Mouse (Mus musculus) cerebellum, adult 2 months (tissue): ENCODE results near the gene Stx8.

ENCODE experiments used
- CTCF ChIP-seq: fragments of 200-500 bp; IDR thresholded peaks from 2 replicates; pipeline ENCODE4 v1.5.1; 2011; ENCODE audit warnings: low read depth, mild to moderate bottlenecking, control low read depth, low read length, moderate library complexity, borderline replicate concordance; ENCODE audit not compliant: insufficient read depth
- POLR2A ChIP-seq: fragments of 200-500 bp; IDR thresholded peaks from 2 replicates; pipeline ENCODE4 v1.6.1; 2011; ENCODE audit warnings: low read length, control low read depth, borderline replicate concordance; ENCODE audit not compliant: insufficient read depth

DNA sequence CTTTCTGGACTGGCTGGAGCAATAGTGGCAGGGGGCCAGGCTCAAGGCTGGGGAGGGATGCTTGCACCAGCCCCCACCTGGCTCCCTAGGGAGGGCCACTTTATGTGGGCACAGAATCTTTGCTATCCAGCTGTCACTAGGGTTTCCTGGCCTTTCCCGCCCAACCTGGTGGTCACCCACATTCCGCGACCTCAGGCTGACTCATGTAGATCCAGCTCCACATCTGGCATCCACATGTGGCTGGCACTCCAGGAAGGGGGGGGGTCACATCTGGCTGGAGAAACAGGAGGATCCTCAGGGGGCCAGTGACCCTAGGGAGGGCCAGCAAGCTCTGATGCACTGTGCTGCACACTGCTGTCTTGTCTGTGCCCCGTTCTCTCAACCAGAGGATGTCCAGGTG, 254.7 kb downstream of the Stx8 start:
- TF ChIP-seq CTCF = no peak
- TF ChIP-seq POLR2A = no peak
